Mouse (Mus musculus) embryonic facial prominence, embryonic 11.5 days (tissue): ENCODE data around the gene Alg2. TPM values are rescaled to one million over a fixed set of nuclear protein-coding genes. Genes with fewer than 3 reads are reported as not detected.

Experiments used
- ATAC-seq: fragments of 200-750 bp; cut with Nextera tagmentation; replicated peaks from 2 replicates; pipeline ENCODE4 v1.8.0; 2017; ENCODE audit warnings: low read depth; ENCODE audit not compliant: insufficient number of reproducible peaks, low FRiP score, low TSS enrichment
- DNase-seq: peaks from one replicate; pipeline ENCODE4 v3.0.0-alpha.2; 2015; ENCODE audit warnings: low spot score
- H3K27ac ChIP-seq: fragments of 300-500 bp; sonication (generic); replicated peaks from 2 replicates; pipeline ENCODE4 v1.5.1; 2014; ENCODE audit warnings: mild to moderate bottlenecking, low read depth, low read length, control low read depth
- H3K27me3 ChIP-seq: fragments of 300-500 bp; sonication (generic); 2 replicates; pipeline ENCODE4 v1.6.1; 2014; ENCODE audit warnings: mild to moderate bottlenecking, low read length, moderate library complexity, mixed read lengths; ENCODE audit not compliant: control insufficient read depth, insufficient read depth
- H3K36me3 ChIP-seq: fragments of 300-500 bp; sonication (generic); replicated peaks from 2 replicates; pipeline ENCODE4 v1.6.1; 2014; ENCODE audit warnings: low read depth, mild to moderate bottlenecking, low read length, moderate library complexity, mixed read lengths; ENCODE audit not compliant: control insufficient read depth, insufficient read depth
- H3K4me1 ChIP-seq: fragments of 300-500 bp; sonication (generic); 2 replicates; pipeline ENCODE4 v1.6.1; 2014; ENCODE audit warnings: low read length, mixed read lengths; ENCODE audit not compliant: control insufficient read depth, insufficient read depth
- H3K4me2 ChIP-seq: fragments of 300-500 bp; sonication (generic); 2 replicates; pipeline ENCODE4 v1.6.1; 2014; ENCODE audit warnings: low read depth, mild to moderate bottlenecking, control low read depth, low read length, moderate library complexity
- H3K4me3 ChIP-seq: fragments of 300-500 bp; sonication (generic); 2 replicates; pipeline ENCODE4 v1.5.1; 2014; ENCODE audit warnings: low read depth, low read length, control low read depth
- H3K9ac ChIP-seq: fragments of 300-500 bp; sonication (generic); replicated peaks from 2 replicates; pipeline ENCODE4 v1.6.1; 2014; ENCODE audit warnings: mild to moderate bottlenecking, control low read depth, low read length
- H3K9me3 ChIP-seq: fragments of 300-500 bp; sonication (generic); replicated peaks from 2 replicates; pipeline ENCODE4 v1.6.1; 2016; ENCODE audit warnings: mild to moderate bottlenecking, low read length, inconsistent platforms, mixed read lengths; ENCODE audit not compliant: control insufficient read depth
- WGBS: fragments of 180-500 bp; shearing (Covaris S2); extraction: QIAGEN DNeasy Blood & Tissue Kit; methylation state at CpG from one replicate; pipeline ENCODE4 v1.1.7; 2014; 5-methylcytosine and 5-hydroxymethylcytosine counted together
- polyA plus RNA-seq: library from polyadenylated mRNA; unstranded; fragments of >200 nt; fragmentation: Nextera tagmentation; extraction: Ambion mirVana; gene quantifications from 2 replicates; pipeline ENCODE4 v1.2.1, GENCODE M21; 2014

Alg2 gene
- polyA plus RNA-seq, 1 experiment from 2014 or later: 111 TPM

- H3K9ac ChIP-seq: no peak overlapping the region
- no peaks in the 10 kb centered on the region for H3K36me3 ChIP-seq
- no peak overlapping the region for H3K4me2 ChIP-seq
- H3K4me3 ChIP-seq: no peak overlapping the region
- no peaks in the 10 kb centered on the region for H3K4me1 ChIP-seq
- WGBS: 50% methylated on average over 6 of the region's 6 CpGs
- ATAC-seq (no peak), DNase-seq (peak; percentile 26)
- no peaks in the 10 kb centered on the region for H3K9me3 ChIP-seq
- no peaks in the 10 kb centered on the region for H3K27me3 ChIP-seq
- no peak overlapping the region for H3K27ac ChIP-seq
Observed at GRCm38 (mm10) chr4:47430557-47430956, 43.6 kb downstream of the Alg2 start.

DNA sequence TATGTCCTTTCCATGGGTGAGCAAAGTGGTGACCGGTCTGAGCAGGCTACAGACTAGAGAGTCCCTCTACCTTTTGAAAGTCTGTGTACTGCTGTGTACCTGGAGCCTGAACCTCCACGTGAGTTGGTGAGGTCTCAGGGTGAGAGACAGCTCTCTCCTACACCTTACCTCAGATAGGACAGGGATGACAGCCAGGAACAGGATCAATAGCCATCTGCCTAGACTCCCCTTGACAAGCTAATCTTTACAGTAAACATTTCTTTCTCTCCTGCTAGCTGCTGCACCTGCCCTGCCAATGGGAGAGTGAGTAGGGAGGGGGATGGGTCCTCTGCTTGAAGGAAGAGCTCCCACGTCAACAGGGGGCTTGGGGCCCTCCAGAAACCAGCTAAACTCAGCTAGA lies 46.5 kb downstream of the Alg2 start:
- Histone ChIP-seq H3K36me3 (no peaks in the 10 kb centered on the region), H3K27ac (no peak overlapping the region), H3K4me2 (no peak overlapping the region), H3K4me1 (no peaks in the 10 kb centered on the region), H3K9me3 (no peaks in the 10 kb centered on the region), H3K4me3 (no peak overlapping the region), H3K27me3 (no peaks in the 10 kb centered on the region), H3K9ac (no peak overlapping the region)
- WGBS: 66% methylated on average over 3 of the region's 3 CpGs
- DNase-seq (no peak), ATAC-seq (no peak)

GRCm38 (mm10) chr4:47425247-47425830 lies 48.8 kb downstream of the Alg2 start:
- no peak for DNase-seq
- H3K9ac ChIP-seq: no peak overlapping the region
- H3K4me2 ChIP-seq: no peak overlapping the region
- H3K27ac ChIP-seq: no peak overlapping the region
- no peak for ATAC-seq
- no peaks in the 10 kb centered on the region for H3K27me3 ChIP-seq
- 88% methylated on average over 16 of the region's 16 CpGs for WGBS
- no peaks in the 10 kb centered on the region for H3K4me1 ChIP-seq
- no peaks in the 10 kb centered on the region for H3K36me3 ChIP-seq
- no peak overlapping the region for H3K4me3 ChIP-seq
- no peaks in the 10 kb centered on the region for H3K9me3 ChIP-seq

GRCm38 (mm10) chr4:47424376-47424775 lies 49.8 kb downstream of the Alg2 start:
- Histone ChIP-seq H3K9me3 (no peaks in the 10 kb centered on the region), H3K27ac (no peak overlapping the region), H3K27me3 (no peaks in the 10 kb centered on the region), H3K4me2 (no peak overlapping the region), H3K9ac (no peak overlapping the region), H3K36me3 (no peaks in the 10 kb centered on the region), H3K4me1 (no peaks in the 10 kb centered on the region), H3K4me3 (no peak overlapping the region)
- no peak for ATAC-seq
- WGBS: 5% methylated on average over 2 of the region's 2 CpGs
- no peak for DNase-seq

- Histone ChIP-seq H3K9ac (no peak overlapping the region), H3K4me2 (no peak overlapping the region), H3K4me3 (no peak overlapping the region), H3K4me1 (no peaks in the 10 kb centered on the region), H3K27ac (no peak overlapping the region), H3K27me3 (no peaks in the 10 kb centered on the region), H3K36me3 (no peaks in the 10 kb centered on the region), H3K9me3 (no peaks in the 10 kb centered on the region)
- no peak for ATAC-seq
- DNase-seq: no peak
- WGBS: 94% methylated on average over 3 of the region's 3 CpGs
Observed at GRCm38 (mm10) chr4:47422946-47423345, 51.2 kb downstream of the Alg2 start.

DNA sequence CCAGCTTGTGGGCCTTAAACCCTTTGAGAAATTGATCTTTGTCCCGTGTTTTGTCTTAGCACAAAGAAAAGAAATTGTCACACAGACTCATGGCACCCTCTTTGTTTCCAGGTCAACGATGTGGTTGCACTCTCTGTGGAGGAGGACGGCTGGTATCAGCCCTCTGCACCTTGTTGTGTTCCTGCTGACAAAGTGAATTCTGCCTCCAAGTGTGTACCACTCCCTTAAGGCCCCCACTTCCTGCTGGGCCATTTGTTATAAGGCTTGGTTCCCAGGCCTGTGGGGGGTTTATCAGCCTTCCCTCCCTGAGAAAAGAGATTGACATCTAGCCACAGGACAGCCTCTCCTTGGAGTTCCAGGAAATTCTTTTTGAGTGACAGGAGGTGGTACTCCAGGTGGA lies 51.9 kb downstream of the Alg2 start:
- Histone ChIP-seq H3K27me3 (no peaks in the 10 kb centered on the region), H3K4me3 (no peak overlapping the region), H3K4me2 (no peak overlapping the region), H3K9ac (no peak overlapping the region), H3K4me1 (no peaks in the 10 kb centered on the region), H3K27ac (no peak overlapping the region), H3K9me3 (no peaks in the 10 kb centered on the region), H3K36me3 (no peaks in the 10 kb centered on the region)
- WGBS: 27% methylated on average over 3 of the region's 3 CpGs
- DNase-seq (no peak), ATAC-seq (no peak)

DNA sequence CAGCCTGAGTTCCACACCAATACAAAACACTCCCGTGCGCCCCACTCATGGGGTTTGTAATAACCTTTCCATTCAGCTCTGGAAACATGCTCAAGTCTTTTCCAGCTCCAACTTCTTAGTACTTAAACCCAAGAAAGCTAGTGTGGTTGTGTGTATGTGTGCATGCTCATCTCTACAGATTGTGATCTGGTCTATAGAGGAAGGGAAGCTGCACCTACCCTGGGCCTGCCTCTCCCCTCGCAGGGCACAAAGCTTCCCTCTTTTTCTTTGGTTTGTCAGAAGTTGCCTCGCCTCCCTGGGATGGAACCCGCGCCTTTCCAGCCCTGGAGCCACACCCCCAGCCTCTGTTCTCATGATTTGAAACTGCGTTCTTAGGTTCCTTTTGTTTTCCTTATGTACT lies 53.9 kb downstream of the Alg2 start:
- Histone ChIP-seq H3K4me3 (no peak overlapping the region), H3K9me3 (no peaks in the 10 kb centered on the region), H3K4me1 (no peaks in the 10 kb centered on the region), H3K4me2 (no peak overlapping the region), H3K36me3 (no peaks in the 10 kb centered on the region), H3K27me3 (no peaks in the 10 kb centered on the region), H3K27ac (no peak overlapping the region), H3K9ac (no peak overlapping the region)
- ATAC-seq: no peak
- DNase-seq: no peak
- WGBS: 37% methylated on average over 7 of the region's 7 CpGs

GRCm38 (mm10) chr4:47419268-47419973 lies 54.7 kb downstream of the Alg2 start:
- Histone ChIP-seq H3K36me3 (no peaks in the 10 kb centered on the region), H3K27me3 (no peaks in the 10 kb centered on the region), H3K4me1 (no peaks in the 10 kb centered on the region), H3K27ac (no peak overlapping the region), H3K9ac (no peak overlapping the region), H3K4me2 (no peak overlapping the region), H3K4me3 (no peak overlapping the region), H3K9me3 (no peaks in the 10 kb centered on the region)
- ATAC-seq (0 out of 2 replicates have a peak, but pooled peaks have one; percentile 37), DNase-seq (peak; percentile 73)
- 21% methylated on average over 9 of the region's 9 CpGs for WGBS
